In the genomic region with DNA sequence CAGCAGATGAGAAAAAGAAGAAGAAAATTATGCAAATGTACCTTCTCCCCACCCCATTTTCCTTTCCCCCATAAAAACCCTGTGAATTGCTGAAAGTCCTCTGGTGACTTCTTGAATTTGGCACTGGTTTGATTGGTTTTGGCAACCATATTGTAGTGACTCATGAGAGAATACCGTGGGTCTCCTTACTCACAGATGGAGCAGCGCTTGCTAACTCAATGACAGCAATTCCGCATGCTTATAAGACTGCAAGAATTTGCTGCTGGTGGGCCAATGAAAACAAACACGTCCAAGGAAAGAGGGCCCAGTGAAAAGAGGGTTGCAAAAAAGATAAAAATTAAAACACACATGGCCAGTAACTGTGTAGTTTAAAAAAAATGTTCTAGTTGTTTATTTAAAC, we compare ENCODE assay signal across 11 mouse cellular contexts.
DNase-seq lines count a peak whose midpoint lies in the region; ATAC-seq and TF ChIP-seq lines count a peak whose summit lies in the region.
"Had no signal": no experiment of that assay in that cellular context is flagged by ENCODE, and none has a peak within 500 bp of the region (broad histone marks: within the 10 kb centered on the region; RNA-seq: fewer than 3 reads in every experiment).

No protein-coding gene starts in this region.

- no peaks in the 10 kb centered on the region for H3K4me1 ChIP-seq in hindbrain, embryonic 10.5 days (replicated peaks)
- H3K4me1 ChIP-seq in midbrain, embryonic 15.5 days = no peaks in the 10 kb centered on the region
- H3K4me1 ChIP-seq: limb, embryonic 12.5 days; neural tube, embryonic 13.5 days had no signal

- TF ChIP-seq POLR2A in brain, embryonic 14.5 days (IDR thresholded peaks at IDR 0.05; ENCODE audit: borderline replicate concordance, extremely low read depth, insufficient read depth, insufficient read length, poor library complexity, severe bottlenecking) = no peak

- 0 out of 2 replicates have a peak, but pooled peaks cover 8% of the 10 kb centered on the region for H3K9me3 ChIP-seq in hindbrain, embryonic 10.5 days
- H3K9me3 ChIP-seq in midbrain, embryonic 15.5 days = no peaks in the 10 kb centered on the region

- no peaks in the 10 kb centered on the region for H3K36me3 ChIP-seq in hindbrain, embryonic 10.5 days
- no peaks in the 10 kb centered on the region for H3K36me3 ChIP-seq in midbrain, embryonic 15.5 days (replicated peaks)
- H3K36me3 ChIP-seq: limb, embryonic 12.5 days; neural tube, embryonic 13.5 days had no signal

- ATAC-seq in midbrain, embryonic 15.5 days (replicated peaks) = no peak

- TF ChIP-seq CTCF in brain, embryonic 14.5 days (IDR thresholded peaks at IDR 0.05; ENCODE audit: borderline replicate concordance, extremely low read depth, insufficient read depth, insufficient read length) = no peak

- H3K4me2 ChIP-seq in midbrain, embryonic 15.5 days = no peak overlapping the region
- H3K4me2 ChIP-seq: limb, embryonic 12.5 days; neural tube, embryonic 13.5 days had no signal

- H3K27ac ChIP-seq in hindbrain, embryonic 10.5 days = no peak overlapping the region
- no peak overlapping the region for H3K27ac ChIP-seq in midbrain, embryonic 15.5 days
- H3K27ac ChIP-seq: limb, embryonic 12.5 days; neural tube, embryonic 13.5 days had no signal

- peak; percentile 3 for DNase-seq in gastrocnemius, adult 18-20 months (ENCODE audit: low spot score)
- DNase-seq in gastrocnemius, postnatal 10 days = no peak
- DNase-seq in 3T3-L1 (ENCODE audit: low read depth, low spot score) = peak; percentile 98
- DNase-seq in brain, embryonic 14.5 days (ENCODE audit: low read depth) = peak; percentile 24
- peak; percentile 35 for DNase-seq in kidney, postnatal 14 days
- DNase-seq in left cerebral cortex, postnatal 4 days = no peak
- DNase-seq in hindbrain, embryonic 10.5 days (ENCODE audit: low spot score) = no peak
- DNase-seq: gastrocnemius, postnatal 36 days had no signal

- intact Hi-C loops in left cerebral cortex, postnatal 4 days (cut with DNase I) = no loop called here

- H3K27me3 ChIP-seq in hindbrain, embryonic 10.5 days (ENCODE audit: insufficient read depth, poor library complexity, severe bottlenecking) = no peaks in the 10 kb centered on the region
- no peaks in the 10 kb centered on the region for H3K27me3 ChIP-seq in midbrain, embryonic 15.5 days (replicated peaks)
- H3K27me3 ChIP-seq: limb, embryonic 12.5 days; neural tube, embryonic 13.5 days had no signal

- WGBS in hindbrain, embryonic 10.5 days = 82% methylated on average over 4 of the region's 4 CpGs
- WGBS in midbrain, embryonic 15.5 days = 79% methylated on average over 4 of the region's 4 CpGs

- H3K4me3 ChIP-seq in hindbrain, embryonic 10.5 days = no peak overlapping the region
- no peak overlapping the region for H3K4me3 ChIP-seq in midbrain, embryonic 15.5 days
- H3K4me3 ChIP-seq: limb, embryonic 12.5 days; neural tube, embryonic 13.5 days had no signal

- no peak overlapping the region for H3K9ac ChIP-seq in midbrain, embryonic 15.5 days
- H3K9ac ChIP-seq: limb, embryonic 12.5 days; neural tube, embryonic 13.5 days had no signal

Comparison
In these comparisons a context has a peak if more than half of its experiments do, and no peak if none do; other contexts are left out.
1. DNase-seq: peak in gastrocnemius, adult 18-20 months (single experiment), 3T3-L1 (single experiment), brain, embryonic 14.5 days (single experiment) and kidney, postnatal 14 days (single experiment); none in gastrocnemius, postnatal 10 days (single experiment), left cerebral cortex, postnatal 4 days (single experiment) and hindbrain, embryonic 10.5 days (single experiment).